Mouse (Mus musculus): ENCODE results near the gene Pptc7.

GRCm38 (mm10) chr5:122245186-122245585 is 39.0 kb upstream of the Pptc7 start:
- TF ChIP-seq POLR2A (IDR thresholded peaks at IDR 0.05; ENCODE audit: insufficient read depth, low read length) (no peak), CTCF (IDR thresholded peaks at IDR 0.05; ENCODE audit: low read depth, low read length) (no peak), EP300 (IDR thresholded peaks at IDR 0.05; ENCODE audit: insufficient read depth, low read depth, low read length) (no peak)

All from ES-Bruce4 (cell line).